Mouse (Mus musculus) intestine, embryonic 15.5 days (tissue): Measurements from ENCODE around the gene Aldh2. TPM values are rescaled to one million over a fixed set of nuclear protein-coding genes. Genes with fewer than 3 reads are reported as not detected.
"Not testable (repeated sequence)": the region's sequence is repeated elsewhere in the genome, so short reads cannot be mapped to it uniquely, and the experiment has no call there.

Source experiments
- ATAC-seq: fragments of 200-750 bp; cut with Nextera tagmentation; 2 replicates; pipeline ENCODE4 v1.8.0; 2017; ENCODE audit warnings: moderate TSS enrichment, moderate library complexity
- H3K27ac ChIP-seq: fragments of 300-500 bp; sonication (generic); 2 replicates; pipeline ENCODE4 v1.5.1; 2015; ENCODE audit warnings: mild to moderate bottlenecking, inconsistent platforms
- H3K27me3 ChIP-seq: fragments of 300-500 bp; sonication (generic); replicated peaks from 2 replicates; pipeline ENCODE4 v1.6.1; 2015; ENCODE audit warnings: inconsistent platforms
- H3K36me3 ChIP-seq: fragments of 300-500 bp; sonication (generic); 2 replicates; pipeline ENCODE4 v1.6.1; 2015; ENCODE audit warnings: inconsistent platforms
- H3K4me1 ChIP-seq: fragments of 300-500 bp; sonication (generic); replicated peaks from 2 replicates; pipeline ENCODE4 v1.6.1; 2015; ENCODE audit warnings: inconsistent platforms
- H3K4me2 ChIP-seq: fragments of 300-500 bp; sonication (generic); replicated peaks from 2 replicates; pipeline ENCODE4 v1.6.1; 2015; ENCODE audit warnings: mild to moderate bottlenecking, inconsistent platforms
- H3K4me3 ChIP-seq: fragments of 300-500 bp; sonication (generic); replicated peaks from 2 replicates; pipeline ENCODE4 v1.5.1; 2015; ENCODE audit warnings: inconsistent platforms
- H3K9ac ChIP-seq: fragments of 300-500 bp; sonication (generic); 2 replicates; pipeline ENCODE4 v1.6.1; 2015; ENCODE audit warnings: inconsistent platforms
- H3K9me3 ChIP-seq: fragments of 300-500 bp; sonication (generic); 2 replicates; pipeline ENCODE4 v1.6.1; 2016; ENCODE audit warnings: inconsistent platforms
- WGBS: fragments of 180-500 bp; shearing (Covaris S2); methylation state at CpG from one replicate; pipeline ENCODE4 v1.1.7; 2015; 5-methylcytosine and 5-hydroxymethylcytosine counted together
- polyA plus RNA-seq: library from polyadenylated mRNA; unstranded; fragments of >200 nt; fragmentation: Nextera tagmentation; extraction: Ambion mirVana; gene quantifications from 2 replicates; pipeline ENCODE4 v1.2.1, GENCODE M21; 2015

Gene Aldh2
- polyA plus RNA-seq = 189 and 193 TPM in 2 replicates

DNA sequence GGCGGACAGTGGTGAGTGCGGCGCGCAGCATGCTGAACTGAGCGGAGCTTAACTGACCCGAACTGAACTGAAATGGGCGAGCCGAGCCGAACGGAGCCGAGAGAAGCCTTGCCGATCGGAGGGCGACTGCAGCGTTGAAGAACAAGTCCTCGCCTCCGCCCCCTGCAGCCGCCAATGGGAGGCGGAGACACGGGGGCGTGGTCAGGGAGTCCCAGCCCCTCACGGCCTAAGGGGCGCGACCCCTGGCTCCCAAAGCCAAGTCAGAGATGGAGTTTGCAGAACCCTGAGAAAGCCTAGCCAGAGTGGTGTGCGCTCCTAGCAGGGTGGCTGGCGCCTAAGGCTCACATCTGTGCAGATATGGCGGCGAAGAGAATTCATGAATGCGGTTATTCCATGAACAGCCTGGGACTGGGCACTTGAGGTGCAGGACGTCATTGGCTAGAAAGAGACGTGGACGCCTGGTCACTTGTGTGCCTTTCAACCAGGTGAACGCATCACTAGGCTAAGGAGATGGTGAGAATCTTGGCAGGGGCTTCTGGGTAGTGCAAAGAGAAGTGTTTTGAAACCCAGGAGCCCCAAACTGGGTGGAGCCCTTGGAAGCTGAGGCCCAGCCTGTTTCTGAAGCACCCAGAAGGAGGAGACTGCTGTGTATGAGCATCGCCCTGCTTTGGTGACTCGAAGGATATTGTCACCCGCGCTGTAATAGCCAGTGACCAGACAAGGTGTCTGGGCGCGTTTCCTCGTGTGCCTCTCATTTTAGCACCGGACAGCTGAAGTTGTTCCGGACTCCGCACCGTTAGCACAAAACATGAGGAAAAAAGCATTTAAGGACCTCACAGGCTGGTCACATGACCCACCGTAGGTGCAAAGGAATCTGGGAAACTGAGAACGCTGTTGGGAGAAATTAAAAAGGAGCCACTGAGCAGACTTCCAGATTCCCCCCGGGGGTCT, at the start of gene Aldh2:
Gene Aldh2 (minus strand): TSS at position 374 of the 951 bp plus-strand sequence.
- Histone ChIP-seq H3K4me2 (peak within 1 kb of the TSS; percentile 89), H3K27ac (peak within 1 kb of the TSS; percentile 82), H3K27me3 (no peaks in the 10 kb centered on the region), H3K9ac (peak within 1 kb of the TSS; percentile 90), H3K4me1 (peaks cover 16% of the 10 kb centered on the region), H3K36me3 (no peaks in the 10 kb centered on the region), H3K9me3 (no peaks in the 10 kb centered on the region), H3K4me3 (peak within 1 kb of the TSS; percentile 84)
- 2% methylated on average over 47 of the region's 47 CpGs for WGBS
- ATAC-seq = peak; percentile 91

DNA sequence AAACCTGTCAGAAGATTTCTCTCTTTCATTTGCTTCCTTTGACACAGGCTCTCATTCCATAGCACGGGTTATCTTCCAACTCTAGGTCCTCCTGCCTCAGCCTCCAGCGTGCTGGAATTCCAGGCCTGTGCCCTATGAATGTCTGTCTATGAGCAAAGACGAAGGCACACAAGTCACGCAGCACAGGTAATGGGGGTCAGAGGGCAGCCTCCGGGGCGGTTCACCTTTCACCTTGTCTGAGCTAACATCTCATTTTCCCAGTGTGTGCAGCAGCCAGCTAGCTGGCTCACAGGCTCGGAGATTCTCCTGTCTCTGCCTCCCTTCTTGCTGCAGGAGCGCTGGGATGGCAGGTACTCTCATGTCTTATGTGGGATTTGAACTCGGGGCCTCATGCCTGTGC, 46.0 kb upstream of the Aldh2 start:
- ATAC-seq = no peak
- 86% methylated on average over 9 of the region's 9 CpGs for WGBS
- no peaks in the 10 kb centered on the region for H3K9me3 ChIP-seq
- H3K27me3 ChIP-seq = no peaks in the 10 kb centered on the region
- H3K4me2 ChIP-seq = no peak overlapping the region
- H3K36me3 ChIP-seq = no peaks in the 10 kb centered on the region
- no peaks in the 10 kb centered on the region for H3K4me1 ChIP-seq
- no peak overlapping the region for H3K4me3 ChIP-seq
- H3K9ac ChIP-seq = no peak overlapping the region
- H3K27ac ChIP-seq = no peak overlapping the region

DNA sequence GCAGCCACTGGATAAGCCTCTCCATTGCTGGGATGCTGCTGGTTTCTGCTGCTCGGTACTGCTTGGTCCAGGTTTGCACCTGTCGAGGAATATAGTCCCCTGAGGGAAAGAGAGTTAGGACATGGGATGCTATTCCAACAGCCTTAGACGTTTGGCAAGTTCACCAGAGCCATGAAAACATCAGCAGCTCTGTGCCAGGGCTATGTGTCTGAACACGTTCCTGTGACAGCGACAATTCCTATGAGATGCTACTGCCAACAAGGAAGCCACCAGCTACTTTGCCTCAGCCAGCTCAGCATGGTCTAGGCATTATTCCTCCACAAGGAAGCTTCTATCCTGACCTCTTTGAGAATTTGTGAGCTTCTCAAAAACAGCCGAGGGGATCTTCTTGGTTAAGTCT, 43.7 kb upstream of the Aldh2 start:
- ATAC-seq = no peak
- Histone ChIP-seq H3K36me3 (no peaks in the 10 kb centered on the region), H3K4me1 (no peaks in the 10 kb centered on the region), H3K27ac (no peak overlapping the region), H3K4me3 (no peak overlapping the region), H3K4me2 (no peak overlapping the region), H3K9ac (no peak overlapping the region), H3K27me3 (no peaks in the 10 kb centered on the region), H3K9me3 (no peaks in the 10 kb centered on the region)
- WGBS = 85% methylated on average over 6 of the region's 6 CpGs

- WGBS = 85% methylated on average over 5 of the region's 5 CpGs
Observed at GRCm38 (mm10) chr5:121634668-121635067, 41.0 kb upstream of the Aldh2 start.

GRCm38 (mm10) chr5:121632804-121633203, 39.2 kb upstream of the Aldh2 start:
- Histone ChIP-seq H3K4me1 (no peaks in the 10 kb centered on the region), H3K36me3 (no peaks in the 10 kb centered on the region), H3K27ac (no peak overlapping the region), H3K4me3 (no peak overlapping the region), H3K4me2 (no peak overlapping the region), H3K9me3 (no peaks in the 10 kb centered on the region), H3K27me3 (no peaks in the 10 kb centered on the region), H3K9ac (no peak overlapping the region)
- no peak for ATAC-seq
- 38% methylated on average over 3 of the region's 3 CpGs for WGBS

More at GRCm38 (mm10) chr5:121634668-121635067, 41.0 kb upstream of the Aldh2 start:
- Histone ChIP-seq H3K27ac (no peak overlapping the region), H3K4me1 (no peaks in the 10 kb centered on the region), H3K4me3 (no peak overlapping the region), H3K27me3 (no peaks in the 10 kb centered on the region), H3K9me3 (no peaks in the 10 kb centered on the region), H3K36me3 (no peaks in the 10 kb centered on the region), H3K9ac (no peak overlapping the region), H3K4me2 (no peak overlapping the region)
- no peak for ATAC-seq

- H3K4me1 ChIP-seq, H3K4me2 ChIP-seq, H3K27me3 ChIP-seq, H3K4me3 ChIP-seq, H3K9me3 ChIP-seq, ATAC-seq, H3K9ac ChIP-seq, H3K27ac ChIP-seq, H3K36me3 ChIP-seq: not testable (repeated sequence)
- WGBS = 60% methylated on average over 9 of the region's 9 CpGs
Observed at GRCm38 (mm10) chr5:121631106-121631647, 37.6 kb upstream of the Aldh2 start.

DNA sequence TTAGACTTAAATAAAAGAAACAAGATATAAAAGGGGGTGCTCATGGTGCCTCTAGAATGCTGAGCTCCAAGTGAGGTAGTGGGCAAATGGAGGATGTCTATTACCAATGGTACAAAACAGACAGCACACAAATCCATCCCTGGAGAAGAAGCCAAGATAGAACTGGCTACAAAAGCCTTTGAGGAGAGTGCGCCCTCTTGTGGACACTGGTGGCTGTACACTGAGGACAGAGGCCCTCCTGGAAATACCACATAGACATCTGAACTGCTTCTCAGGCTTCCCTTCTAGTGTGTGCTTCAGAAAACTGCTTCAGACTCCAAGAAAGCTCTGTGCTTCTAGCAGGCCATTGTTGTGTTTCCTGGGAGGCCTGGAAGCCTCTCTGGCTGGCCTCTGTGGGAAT, 34.2 kb upstream of the Aldh2 start:
- no peak overlapping the region for H3K4me2 ChIP-seq
- no peaks in the 10 kb centered on the region for H3K4me1 ChIP-seq
- H3K9ac ChIP-seq = no peak overlapping the region
- H3K27me3 ChIP-seq = no peaks in the 10 kb centered on the region
- H3K4me3 ChIP-seq = no peak overlapping the region
- no peaks in the 10 kb centered on the region for H3K36me3 ChIP-seq
- ATAC-seq = no peak
- H3K9me3 ChIP-seq = no peaks in the 10 kb centered on the region
- no peak overlapping the region for H3K27ac ChIP-seq
- 7% methylated on average over 1 of the region's 1 CpGs for WGBS

- WGBS = 82% methylated on average over 3 of the region's 3 CpGs
- H3K4me2 ChIP-seq = no peak overlapping the region
- no peak overlapping the region for H3K27ac ChIP-seq
Observed at GRCm38 (mm10) chr5:121623241-121623640, 29.6 kb upstream of the Aldh2 start.

GRCm38 (mm10) chr5:121621102-121621501, 27.5 kb upstream of the Aldh2 start:
- 93% methylated on average over 5 of the region's 5 CpGs for WGBS

More at GRCm38 (mm10) chr5:121623241-121623640, 29.6 kb upstream of the Aldh2 start:
- Histone ChIP-seq H3K27me3 (no peaks in the 10 kb centered on the region), H3K9ac (no peak overlapping the region), H3K4me1 (peaks cover 3% of the 10 kb centered on the region), H3K36me3 (no peaks in the 10 kb centered on the region), H3K9me3 (no peaks in the 10 kb centered on the region), H3K4me3 (no peak overlapping the region)
- ATAC-seq = no peak

DNA sequence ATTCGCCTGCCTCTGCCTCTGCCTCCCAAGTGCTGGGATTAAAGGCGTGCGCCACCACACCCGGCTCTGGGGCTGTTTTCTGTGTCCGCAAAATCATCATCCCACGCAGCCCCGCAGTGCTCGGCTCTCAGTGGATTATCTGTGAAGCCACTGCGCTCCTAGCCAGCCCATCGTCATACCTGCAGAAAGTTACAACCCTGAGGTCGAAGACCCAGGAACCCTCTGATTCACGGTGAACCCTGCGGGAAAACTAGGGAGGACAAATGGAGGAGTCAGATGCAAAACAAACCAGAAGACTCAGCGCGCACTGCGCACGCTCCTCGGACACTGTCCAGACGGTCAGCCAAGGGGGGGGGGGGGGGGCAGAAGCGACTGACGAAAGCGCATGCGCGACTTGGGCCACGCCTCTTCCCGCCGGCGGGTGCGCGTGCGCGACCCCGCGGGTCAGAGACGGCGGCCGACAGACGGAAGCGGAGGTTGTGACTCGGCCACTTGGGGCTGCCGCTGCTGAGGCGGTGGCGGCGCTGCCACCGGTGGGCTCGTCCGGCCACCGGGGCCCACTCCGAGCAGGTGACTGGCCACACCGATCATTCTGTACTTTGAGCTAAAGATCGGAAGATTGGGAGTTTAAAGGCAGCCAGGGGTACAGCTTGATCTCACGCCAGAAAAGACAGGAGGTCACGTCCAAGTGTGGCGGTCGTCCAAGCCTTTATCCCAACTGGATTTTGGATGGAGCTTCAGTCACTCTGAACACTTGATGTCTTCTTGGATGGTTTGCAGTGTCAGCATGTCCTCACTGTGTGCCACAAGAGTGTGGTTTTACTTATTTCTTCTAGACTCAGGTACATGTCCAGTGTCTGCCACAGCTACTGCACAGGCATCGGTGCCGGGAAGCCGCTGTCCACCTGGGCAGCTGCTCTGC, 25.2 kb upstream of the Aldh2 start, which contains the start of gene Acad12:
Gene Acad12 (minus strand): TSS at position 347 of the 922 bp plus-strand sequence.
- no peaks in the 10 kb centered on the region for H3K27me3 ChIP-seq
- peak within 1 kb of the TSS; percentile 82 for H3K9ac ChIP-seq
- ATAC-seq = peak; percentile 89
- WGBS = under 1% methylated on average over 58 of the region's 58 CpGs
- peaks cover 3% of the 10 kb centered on the region for H3K4me1 ChIP-seq
- H3K4me3 ChIP-seq = peak within 1 kb of the TSS; percentile 73
- peak within 1 kb of the TSS; percentile 77 for H3K4me2 ChIP-seq
- no peaks in the 10 kb centered on the region for H3K9me3 ChIP-seq
- H3K36me3 ChIP-seq = no peaks in the 10 kb centered on the region
- H3K27ac ChIP-seq = peak within 1 kb of the TSS; percentile 80

More at GRCm38 (mm10) chr5:121621102-121621501, 27.5 kb upstream of the Aldh2 start:
- no peak overlapping the region for H3K27ac ChIP-seq
- H3K4me3 ChIP-seq = no peak overlapping the region
- no peaks in the 10 kb centered on the region for H3K27me3 ChIP-seq
- H3K4me2 ChIP-seq = no peak overlapping the region
- ATAC-seq = no peak
- no peaks in the 10 kb centered on the region for H3K36me3 ChIP-seq
- peaks cover 3% of the 10 kb centered on the region for H3K4me1 ChIP-seq
- no peaks in the 10 kb centered on the region for H3K9me3 ChIP-seq
- H3K9ac ChIP-seq = no peak overlapping the region

- ATAC-seq, H3K9ac ChIP-seq, H3K27ac ChIP-seq, H3K4me3 ChIP-seq, H3K4me2 ChIP-seq, H3K27me3 ChIP-seq, H3K4me1 ChIP-seq, H3K9me3 ChIP-seq, H3K36me3 ChIP-seq: not testable (repeated sequence)
- WGBS = 77% methylated on average over 3 of the region's 3 CpGs
Observed at GRCm38 (mm10) chr5:121614921-121615320, 21.3 kb upstream of the Aldh2 start.

GRCm38 (mm10) chr5:121612036-121612435, 18.4 kb upstream of the Aldh2 start:
- Histone ChIP-seq H3K9ac (no peak overlapping the region), H3K27ac (no peak overlapping the region), H3K4me3 (no peak overlapping the region), H3K4me1 (no peaks in the 10 kb centered on the region), H3K4me2 (no peak overlapping the region), H3K27me3 (no peaks in the 10 kb centered on the region), H3K9me3 (no peaks in the 10 kb centered on the region), H3K36me3 (no peaks in the 10 kb centered on the region)
- WGBS = 82% methylated on average over 6 of the region's 6 CpGs
- ATAC-seq = no peak
